Mouse (Mus musculus): Measurements from ENCODE around the gene Top1.
A peak's percentile ranks its signal among the peaks of the same experiment; 100 is the strongest.

Gene Top1

GRCm38 (mm10) chr2:160722714-160723113 is 77.0 kb downstream of the Top1 start:
- no peak for DNase-seq (ENCODE audit: low read depth)

- DNase-seq (ENCODE audit: low read depth), result no peak
These were observed 78.1 kb downstream of the Top1 start for GRCm38 (mm10) chr2:160723613-160724375.

GRCm38 (mm10) chr2:160724536-160724935 is 78.8 kb downstream of the Top1 start:
- no peak for DNase-seq (ENCODE audit: low read depth)

- no peak for DNase-seq (ENCODE audit: low read depth)
These were observed 80.5 kb downstream of the Top1 start for GRCm38 (mm10) chr2:160725877-160726864.

- no peak for DNase-seq (ENCODE audit: low read depth)
These were observed 83.3 kb downstream of the Top1 start for GRCm38 (mm10) chr2:160728972-160729371.

- DNase-seq (ENCODE audit: low read depth), result no peak
These were observed 83.7 kb downstream of the Top1 start for GRCm38 (mm10) chr2:160729436-160729835.

- peak; percentile 66 for DNase-seq (ENCODE audit: low read depth)
These were observed 84.4 kb downstream of the Top1 start for GRCm38 (mm10) chr2:160729851-160730796.

GRCm38 (mm10) chr2:160730797-160731116 is 85.1 kb downstream of the Top1 start:
- DNase-seq (ENCODE audit: low read depth), result no peak

- DNase-seq (ENCODE audit: low read depth), result peak; percentile 96
These were observed 85.6 kb downstream of the Top1 start, which contains the start of gene Plcg1 for GRCm38 (mm10) chr2:160731117-160731838. Plcg1 (plus strand) TSS chr2:160731300.

- no peak for DNase-seq (ENCODE audit: low read depth)
These were observed 86.2 kb downstream of the Top1 start for GRCm38 (mm10) chr2:160731839-160732261.

GRCm38 (mm10) chr2:160732420-160732995 is 86.8 kb downstream of the Top1 start:
- no peak for DNase-seq (ENCODE audit: low read depth)

- peak; percentile 81 for DNase-seq (ENCODE audit: low read depth)
These were observed 87.4 kb downstream of the Top1 start for GRCm38 (mm10) chr2:160733131-160733531.

GRCm38 (mm10) chr2:160734331-160734730 is 88.6 kb downstream of the Top1 start:
- peak; percentile 79 for DNase-seq (ENCODE audit: low read depth)

GRCm38 (mm10) chr2:160735706-160736310 is 90.1 kb downstream of the Top1 start:
- peak; percentile 61 for DNase-seq (ENCODE audit: low read depth)

- no peak for DNase-seq (ENCODE audit: low read depth)
These were observed 90.8 kb downstream of the Top1 start for GRCm38 (mm10) chr2:160736466-160736865.

GRCm38 (mm10) chr2:160738354-160738753 is 92.7 kb downstream of the Top1 start:
- DNase-seq (ENCODE audit: low read depth), result no peak

GRCm38 (mm10) chr2:160739647-160740356 is 94.1 kb downstream of the Top1 start:
- no peak for DNase-seq (ENCODE audit: low read depth)

- peak; percentile 71 for DNase-seq (ENCODE audit: low read depth)
These were observed 95.0 kb downstream of the Top1 start for GRCm38 (mm10) chr2:160740521-160741156.

- DNase-seq (ENCODE audit: low read depth), result no peak
These were observed 95.9 kb downstream of the Top1 start for GRCm38 (mm10) chr2:160741580-160741979.

Measured in naive thymus-derived CD4-positive, alpha-beta T cell, adult 2 months (primary cell).